Mouse (Mus musculus) right cerebral cortex, adult 2 months (tissue): ENCODE results near the gene Gmds.

Experiments used
- DNase-seq, 2 experiments: peaks; one replicate each; pipeline ENCODE4 v3.0.0; 2021 to 2022; ENCODE audit warnings: low spot score in 2 of 2

The Gmds gene

DNA sequence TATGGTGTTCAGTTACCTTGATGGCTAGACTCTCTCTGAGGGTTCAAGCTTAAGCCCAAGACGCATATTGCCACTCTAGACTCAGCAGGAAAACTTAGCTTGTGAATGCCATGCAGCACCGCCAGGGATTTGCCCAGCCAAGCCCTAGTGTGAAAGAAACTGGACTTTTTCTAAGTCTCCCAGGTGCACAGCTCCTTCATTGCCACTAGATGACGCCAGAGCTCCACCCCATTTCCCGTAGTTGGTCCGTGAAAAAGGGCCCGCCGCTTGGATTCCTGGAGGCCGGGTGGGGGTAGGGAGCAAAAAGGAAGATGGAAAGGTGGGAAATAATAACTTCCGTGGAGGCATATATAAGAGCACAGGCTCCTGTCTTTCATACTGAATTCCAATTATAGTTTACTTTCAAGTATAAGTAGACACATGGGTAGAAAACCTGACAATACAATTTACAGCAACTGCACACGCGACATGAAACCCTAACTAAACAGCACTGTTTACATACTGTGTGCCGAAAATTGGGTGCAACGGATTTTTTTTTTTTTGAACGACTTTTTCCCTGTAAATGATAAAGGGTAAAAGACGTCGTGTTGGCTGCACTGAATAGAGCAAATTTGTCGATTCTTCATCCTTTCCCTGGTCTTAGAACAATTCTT lies 545.9 kb downstream of the Gmds start:
- DNase-seq, result peak in 1 of 2 experiments; percentile 61

DNA sequence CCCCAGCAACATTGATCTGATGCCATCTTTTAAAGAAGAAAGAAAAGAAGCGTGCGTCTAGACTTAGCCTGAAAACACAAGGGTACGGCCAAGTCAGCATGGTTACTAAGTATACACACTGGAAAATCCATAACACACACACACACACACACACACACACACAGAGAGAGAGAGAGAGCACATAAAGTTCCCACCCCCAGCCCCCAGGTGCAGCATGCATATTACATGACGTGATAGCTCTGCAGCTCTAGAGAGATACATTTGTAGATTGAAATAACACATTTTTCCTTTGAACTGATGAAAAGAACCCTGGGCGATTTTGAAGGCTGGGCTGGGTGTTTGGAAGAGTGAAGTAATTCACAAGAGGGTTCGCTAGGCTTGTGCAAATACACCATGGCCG lies 553.8 kb downstream of the Gmds start:
- no peak for DNase-seq

DNA sequence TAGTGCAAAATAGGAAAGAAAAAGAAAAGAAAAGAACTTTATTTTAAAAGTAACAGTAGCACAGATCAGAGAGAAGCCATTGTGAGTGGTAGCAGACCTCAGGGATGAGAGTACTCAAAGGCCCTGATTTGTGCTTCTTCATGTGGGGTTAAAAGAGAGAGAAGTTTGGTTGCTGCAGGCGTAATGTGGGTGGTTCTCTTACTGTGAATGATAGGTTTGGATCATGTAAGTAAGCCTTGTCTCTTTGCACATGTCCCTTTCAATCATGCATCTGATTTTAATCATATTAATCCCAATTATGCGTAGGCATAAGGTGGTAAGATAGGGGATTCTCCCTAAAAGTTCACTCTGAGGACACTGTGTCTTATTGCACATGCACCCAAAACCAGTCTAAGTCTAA lies 556.5 kb downstream of the Gmds start:
- DNase-seq, result no peak

DNA sequence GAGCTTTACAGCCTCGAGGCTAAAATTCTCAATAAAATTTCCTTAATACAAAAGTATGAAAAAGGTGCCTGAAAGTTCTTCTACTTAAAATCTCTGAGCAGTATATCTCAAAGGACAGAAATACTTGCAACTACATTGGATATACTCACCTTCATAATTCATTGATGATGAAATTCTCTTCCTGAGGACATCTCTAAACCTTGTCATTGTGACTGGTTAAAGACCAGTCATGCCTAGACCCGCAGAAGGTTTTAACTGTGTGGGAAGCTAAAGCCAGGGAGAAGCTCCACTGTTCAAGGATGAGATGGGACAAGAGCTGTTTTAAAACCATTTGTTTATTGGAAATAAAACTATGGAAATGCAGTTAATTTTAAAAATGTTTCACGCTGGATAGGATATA lies 558.2 kb downstream of the Gmds start:
- DNase-seq, result no peak

DNA sequence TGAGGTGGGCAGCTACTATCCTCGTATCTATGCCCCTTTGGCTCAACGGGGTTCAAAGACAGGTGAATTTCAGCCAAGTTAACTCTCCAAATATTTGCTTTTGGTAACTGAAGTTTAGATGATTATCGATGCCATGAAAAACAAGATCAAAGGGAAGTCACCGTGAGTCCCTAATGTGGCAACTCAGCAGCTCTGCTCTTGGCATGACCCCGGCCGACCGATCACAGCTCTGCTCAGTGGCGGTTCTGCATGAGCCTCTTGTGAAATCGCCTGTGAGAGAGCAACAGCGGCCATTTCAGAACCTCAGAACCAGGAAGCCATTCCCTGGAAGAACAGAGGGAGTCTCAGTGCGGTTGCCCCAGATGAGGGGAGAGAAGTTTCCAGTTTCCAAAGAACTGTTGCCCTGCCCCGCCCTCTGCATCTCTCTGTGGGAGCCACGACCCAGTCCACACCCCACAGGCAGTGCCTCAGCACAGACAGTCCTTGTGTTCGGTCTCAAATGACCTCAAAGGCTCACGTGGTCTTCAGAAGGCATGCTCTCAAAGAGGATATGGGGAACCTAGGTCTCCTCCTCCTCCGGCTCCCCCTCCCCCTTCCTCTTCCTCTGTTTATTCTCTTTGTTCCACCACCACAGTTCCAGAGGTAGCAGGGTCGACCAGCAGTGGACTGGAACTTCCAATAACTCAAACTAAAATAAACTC lies 559.1 kb downstream of the Gmds start:
- no peak for DNase-seq

DNA sequence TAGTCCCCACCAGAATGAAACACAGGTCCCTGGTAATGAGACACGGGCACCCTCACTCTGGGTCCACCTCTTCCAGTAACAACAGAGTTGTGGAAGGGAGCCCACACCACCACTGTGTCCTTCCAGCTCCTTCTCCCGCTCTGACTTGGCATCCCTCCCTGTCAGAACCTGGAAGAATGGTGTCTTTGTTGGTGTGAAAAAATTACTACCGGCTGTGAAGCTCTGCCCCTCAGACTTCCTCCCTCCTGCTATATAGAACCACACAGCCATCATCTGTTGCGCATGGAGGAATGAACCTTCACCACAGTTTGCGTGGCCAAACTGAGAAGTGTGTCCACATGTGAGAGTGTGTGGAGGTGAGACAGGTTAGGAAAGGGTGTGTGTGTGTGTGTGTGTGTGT lies 562.8 kb downstream of the Gmds start:
- DNase-seq, result no peak

DNA sequence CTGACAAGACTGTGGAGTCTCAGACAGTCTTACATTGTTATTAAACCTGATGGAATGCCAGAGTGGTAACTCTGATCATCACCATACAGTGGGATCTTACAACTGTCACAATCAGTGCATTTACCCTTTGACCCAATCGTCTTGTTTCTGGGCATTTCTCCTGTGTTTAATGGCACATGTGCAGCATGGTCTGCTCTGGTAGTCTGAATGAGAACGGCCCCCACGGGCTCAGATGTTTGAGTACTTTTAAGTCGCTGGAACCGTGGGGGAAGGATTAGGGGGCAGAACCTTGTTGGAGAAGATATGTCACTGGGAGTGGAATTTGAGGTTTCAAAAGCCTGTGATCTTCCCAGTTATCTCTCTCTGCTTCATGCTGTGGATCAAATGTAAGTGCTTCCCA lies 565.7 kb downstream of the Gmds start:
- DNase-seq, result no peak
